Mouse (Mus musculus) mouse trophoblast stem cell (cell line): ENCODE results near the gene Pdcl.

Experiments
- in situ Hi-C, 2 experiments: fragments of 300-500 bp; cut with MseI, MboI; formaldehyde crosslinking; loops; 2 replicates in 1 of 2; 3 replicates in 1 of 2; pipeline ENCODE4 v1.15.1; 2025

Gene Pdcl

GRCm38 (mm10) chr2:37358633-37359540 lies at the start of gene Pdcl:
Gene Pdcl, minus strand, starts transcription at chr2:37359332.
- in situ Hi-C loops, result no loop called here

GRCm38 (mm10) chr2:37395539-37395938 lies 36.4 kb upstream of the Pdcl start:
- in situ Hi-C loops, result no loop called here

- in situ Hi-C loops, result no loop called here
Observed at GRCm38 (mm10) chr2:37382921-37383320, 23.8 kb upstream of the Pdcl start.

- in situ Hi-C loops, result no loop called here
Observed at GRCm38 (mm10) chr2:37380189-37380588, 21.1 kb upstream of the Pdcl start.

GRCm38 (mm10) chr2:37376018-37376417 lies 16.9 kb upstream of the Pdcl start:
- in situ Hi-C loops, result no loop called here

GRCm38 (mm10) chr2:37370651-37371050 lies 11.5 kb upstream of the Pdcl start:
- in situ Hi-C loops, result no loop called here

DNA sequence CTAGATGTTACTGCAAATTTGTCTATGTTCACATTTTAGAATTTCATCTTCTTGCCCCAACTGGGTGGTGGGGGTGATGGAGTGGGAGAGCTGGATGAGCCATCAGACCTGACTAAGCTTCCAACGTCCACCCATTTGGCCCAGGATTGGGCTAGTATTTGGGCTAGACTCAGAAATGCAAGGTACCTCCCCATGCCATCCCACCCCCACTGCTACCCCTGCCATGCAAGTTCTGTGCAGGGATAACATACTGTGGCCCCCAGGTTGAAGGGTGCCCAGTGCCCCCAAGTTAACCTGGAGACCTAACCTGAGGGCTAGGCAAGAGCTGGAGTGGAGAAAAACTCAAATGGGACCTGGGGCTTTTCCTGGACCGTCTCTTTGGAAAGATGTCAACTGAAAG lies 776 bp upstream of the Pdcl start:
- in situ Hi-C loops, result no loop called here

DNA sequence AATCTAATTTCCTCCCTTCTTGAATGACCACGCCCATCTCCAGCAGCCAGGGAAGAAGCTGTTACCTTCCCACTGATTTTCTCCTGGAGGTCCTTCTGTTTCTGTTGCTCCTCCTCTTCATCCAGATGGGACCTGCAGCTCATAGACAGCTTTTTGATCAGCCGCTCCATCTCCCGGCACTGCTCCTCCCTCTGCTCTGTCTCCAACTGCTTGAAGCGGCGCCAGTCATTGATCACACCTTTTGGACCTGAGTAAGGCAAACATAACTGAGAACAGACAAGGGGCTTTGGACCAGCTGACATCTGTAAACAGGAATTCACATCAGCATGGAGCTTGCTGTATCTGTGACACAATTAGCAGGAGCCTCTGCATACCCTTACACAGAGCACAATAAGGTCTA lies 3.6 kb downstream of the Pdcl start:
- in situ Hi-C loops, result no loop called here

DNA sequence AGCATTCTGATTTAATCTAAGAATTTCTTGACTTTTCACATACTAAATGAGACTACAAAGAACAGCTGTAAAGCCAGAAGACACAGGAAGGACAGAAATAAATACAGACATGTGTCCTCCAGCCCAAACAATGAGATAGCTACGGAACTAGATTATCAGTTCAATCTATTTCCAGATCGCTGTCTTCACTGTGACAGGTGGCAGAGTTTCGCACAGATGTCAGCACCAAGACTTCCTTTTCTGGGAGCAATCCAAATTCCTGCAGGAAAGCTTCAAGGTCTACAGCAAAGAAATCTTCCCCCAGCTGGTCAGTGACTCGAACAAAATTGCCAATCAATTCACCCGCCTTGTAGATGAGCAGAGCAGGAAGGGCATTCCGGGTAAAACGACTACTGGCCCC lies 7.5 kb downstream of the Pdcl start:
- in situ Hi-C loops, result no loop called here

DNA sequence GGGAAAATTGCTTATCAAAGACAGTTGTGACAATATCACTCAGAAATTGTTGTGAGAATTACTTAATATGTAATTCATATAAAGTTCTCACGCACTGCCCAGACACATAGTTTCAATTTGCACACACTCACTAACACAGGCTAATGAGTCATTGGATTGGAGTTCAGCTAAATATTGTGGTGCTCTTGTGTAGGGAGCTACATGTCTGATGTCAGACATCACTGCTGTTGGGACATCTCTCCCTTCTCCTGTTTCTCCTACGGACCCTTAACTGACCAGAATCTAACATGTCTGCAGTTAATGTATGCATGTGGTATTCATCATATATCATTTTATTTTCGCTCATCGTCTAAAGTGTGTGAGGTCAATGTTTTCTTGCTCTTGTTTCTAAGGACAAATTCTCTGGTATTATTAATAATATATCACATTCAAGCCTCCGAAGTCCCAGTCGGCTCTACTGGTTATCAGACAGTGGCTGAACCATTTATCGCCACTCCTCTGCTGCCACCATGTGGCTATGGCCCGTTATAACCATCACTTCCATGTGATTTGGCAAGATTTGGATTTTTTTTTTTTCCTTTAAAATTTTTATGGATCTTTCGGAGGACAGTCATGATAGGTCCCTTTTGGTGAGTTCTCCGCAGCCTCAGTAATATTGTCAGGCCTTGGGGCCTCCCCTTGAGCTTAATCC lies 20.5 kb downstream of the Pdcl start:
- in situ Hi-C loops, result loop anchor here (25.0 kb wide), 1 partner anchor 601 kb away; the partner anchor contains the start of gene Olfr347 (in 2 of the 2)

DNA sequence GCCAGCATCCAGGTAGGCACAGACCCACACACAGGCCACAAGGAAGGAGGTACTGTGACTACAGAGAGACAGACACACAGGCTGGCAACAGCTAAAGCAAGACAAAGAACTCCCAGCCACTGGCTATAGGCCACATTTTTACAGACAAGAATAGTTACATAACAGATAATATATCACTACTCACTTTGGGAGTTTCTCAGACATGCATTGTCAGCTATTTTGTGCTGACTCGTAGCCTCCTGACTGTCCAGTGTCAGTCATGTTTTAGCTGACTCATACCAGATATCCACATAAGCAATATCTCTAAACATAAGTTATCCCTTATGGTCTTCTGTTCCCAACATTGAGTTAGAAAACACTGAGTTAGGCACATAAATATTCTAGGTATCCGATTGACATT lies 25.8 kb downstream of the Pdcl start:
- in situ Hi-C loops, result loop anchor here (25.0 kb wide), 1 partner anchor 596 kb away; the partner anchor contains the start of gene Olfr347 (in 2 of the 2)

DNA sequence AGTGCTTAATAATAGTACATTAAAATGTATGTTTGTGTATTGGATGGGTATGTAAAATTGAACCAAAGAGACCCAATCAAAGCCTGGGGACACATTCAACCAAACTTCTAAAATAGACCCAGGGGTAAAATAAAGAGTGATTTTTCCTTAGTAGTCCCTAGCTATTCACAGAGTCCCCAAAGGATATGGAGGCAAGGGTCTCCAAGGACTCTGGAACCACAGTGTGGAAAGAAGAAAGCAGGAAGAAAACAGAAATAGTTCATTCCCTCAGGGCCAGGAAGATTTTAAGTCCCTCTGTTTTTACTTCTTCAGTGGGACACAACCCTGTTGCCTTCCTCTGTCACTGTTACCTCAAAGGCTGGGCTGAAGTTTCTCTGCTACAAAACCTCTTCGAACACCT lies 32.9 kb downstream of the Pdcl start, which contains the start of gene Olfr368:
Gene Olfr368, plus strand, starts transcription at position 301 of the 400 bp plus-strand sequence.
- in situ Hi-C loops, result loop anchor here (25.0 kb wide), 1 partner anchor 589 kb away; the partner anchor contains the start of gene Olfr347 (in 2 of the 2)
